In the genomic region with DNA sequence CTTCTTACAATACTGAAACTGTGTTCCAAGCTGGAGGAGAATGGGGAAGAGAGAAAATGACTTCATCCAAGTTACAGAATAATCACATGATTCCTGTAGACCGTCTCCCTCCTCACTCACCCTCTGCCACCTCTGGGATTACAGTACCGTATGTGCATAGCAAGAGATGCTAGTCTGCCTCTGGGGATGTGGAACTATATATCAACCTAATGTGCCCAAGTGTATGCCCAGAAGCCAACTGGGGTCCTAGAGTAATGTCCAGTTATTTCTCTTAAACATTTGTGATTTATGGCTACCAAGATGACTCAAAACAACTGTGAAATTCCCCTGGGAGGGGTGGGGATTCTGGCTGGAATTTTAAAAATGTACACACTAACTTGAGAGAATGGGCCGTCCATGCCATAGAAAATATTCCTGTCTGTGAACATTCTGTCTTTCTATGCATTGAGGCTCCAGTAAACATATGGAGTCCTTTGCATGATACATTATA, we compare ENCODE assay signal across 16 mouse cellular contexts. TPM values are rescaled to one million over a fixed set of nuclear protein-coding genes. Genes with fewer than 3 reads are reported as not detected.
DNase-seq lines count a peak whose midpoint lies in the region; ATAC-seq and TF ChIP-seq lines count a peak whose summit lies in the region.
"Had no signal": no experiment of that assay in that cellular context is flagged by ENCODE, and none has a peak within 500 bp of the region (broad histone marks: within the 10 kb centered on the region; RNA-seq: fewer than 3 reads in every experiment).

No protein-coding gene starts in this region.

- H3K9ac ChIP-seq in embryonic facial prominence, embryonic 14.5 days (ENCODE audit: low read depth, low read length), result no peak overlapping the region
- no peak overlapping the region for H3K9ac ChIP-seq in kidney, embryonic 16.5 days (replicated peaks; ENCODE audit: low read length)
- H3K9ac ChIP-seq: heart, embryonic 15.5 days; liver, embryonic 12.5 days had no signal

- H3K27me3 ChIP-seq in embryonic facial prominence, embryonic 14.5 days (replicated peaks; ENCODE audit: control insufficient read depth, insufficient read depth, low read length), result no peaks in the 10 kb centered on the region
- H3K27me3 ChIP-seq in embryonic facial prominence, embryonic 10.5 days (replicated peaks; ENCODE audit: low read depth, poor library complexity, severe bottlenecking), result no peaks in the 10 kb centered on the region
- H3K27me3 ChIP-seq in C2C12 (ENCODE audit: control insufficient read depth, insufficient read depth, insufficient read length), result no peaks in the 10 kb centered on the region
- no peaks in the 10 kb centered on the region for H3K27me3 ChIP-seq in kidney, embryonic 16.5 days (ENCODE audit: insufficient read depth, low read length)
- H3K27me3 ChIP-seq: heart, embryonic 15.5 days; liver, embryonic 12.5 days had no signal

- peaks cover 5% of the 10 kb centered on the region for H3K4me1 ChIP-seq in embryonic facial prominence, embryonic 14.5 days (ENCODE audit: control insufficient read depth, insufficient read depth, low read length)
- peaks cover 4% of the 10 kb centered on the region; the same call in 1 of the 2 replicates for H3K4me1 ChIP-seq in embryonic facial prominence, embryonic 10.5 days
- no peaks in the 10 kb centered on the region for H3K4me1 ChIP-seq in kidney, embryonic 16.5 days (ENCODE audit: insufficient read depth, low read length)
- H3K4me1 ChIP-seq: heart, embryonic 15.5 days; hindbrain, embryonic 10.5 days; liver, embryonic 12.5 days had no signal

- no peak overlapping the region for H3K27ac ChIP-seq in embryonic facial prominence, embryonic 14.5 days (replicated peaks; ENCODE audit: low read depth, low read length)
- no peak overlapping the region for H3K27ac ChIP-seq in embryonic facial prominence, embryonic 10.5 days (replicated peaks)
- no peak overlapping the region for H3K27ac ChIP-seq in kidney, embryonic 16.5 days (ENCODE audit: low read length)
- H3K27ac ChIP-seq: heart, embryonic 15.5 days; hindbrain, embryonic 10.5 days; liver, embryonic 12.5 days had no signal

- 41% methylated on average over 3 of the region's 3 CpGs for WGBS in embryonic facial prominence, embryonic 14.5 days
- WGBS in embryonic facial prominence, embryonic 10.5 days, result 70% methylated on average over 3 of the region's 3 CpGs
- 58% methylated on average over 3 of the region's 3 CpGs for WGBS in kidney, embryonic 16.5 days

- H3K36me3 ChIP-seq in embryonic facial prominence, embryonic 14.5 days (ENCODE audit: control insufficient read depth, insufficient read depth, low read length), result no peaks in the 10 kb centered on the region
- H3K36me3 ChIP-seq in embryonic facial prominence, embryonic 10.5 days (replicated peaks), result no peaks in the 10 kb centered on the region
- H3K36me3 ChIP-seq in C2C12 (ENCODE audit: control insufficient read depth, insufficient read depth), result no peaks in the 10 kb centered on the region
- H3K36me3 ChIP-seq in kidney, embryonic 16.5 days (ENCODE audit: insufficient read depth, low read length), result no peaks in the 10 kb centered on the region
- H3K36me3 ChIP-seq: heart, embryonic 15.5 days; hindbrain, embryonic 10.5 days; liver, embryonic 12.5 days had no signal

- DNase-seq in embryonic facial prominence, embryonic 14.5 days (ENCODE audit: low spot score), result no peak
- DNase-seq in embryonic facial prominence, embryonic 10.5 days (ENCODE audit: low spot score), result no peak
- peak; percentile 43 for DNase-seq in embryo, embryonic 11.5 days (ENCODE audit: low read depth, low spot score)
- DNase-seq in mesoderm, embryonic 11.5 days (ENCODE audit: low read depth, low spot score), result peak; percentile 86
- DNase-seq in retina, postnatal 1 day, result no peak
- no peak for DNase-seq in cerebellum, adult 8-10 months
- DNase-seq: cerebellum, adult 18-20 months; kidney, adult 9 months had no signal

- H3K79me2 ChIP-seq in C2C12 (ENCODE audit: control insufficient read depth, insufficient read depth), result peaks cover 22% of the 10 kb centered on the region

- H3K4me3 ChIP-seq in embryonic facial prominence, embryonic 14.5 days (ENCODE audit: low read depth, low read length), result no peak overlapping the region
- no peak overlapping the region for H3K4me3 ChIP-seq in embryonic facial prominence, embryonic 10.5 days
- H3K4me3 ChIP-seq in C2C12 (ENCODE audit: insufficient read depth, poor library complexity, severe bottlenecking), result peak overlapping the region; percentile 23
- no peak overlapping the region for H3K4me3 ChIP-seq in kidney, embryonic 16.5 days (ENCODE audit: low read length)
- H3K4me3 ChIP-seq: heart, embryonic 15.5 days; hindbrain, embryonic 10.5 days; liver, embryonic 12.5 days had no signal

- peak; percentile 63; the same call in 1 of the 2 replicates for ATAC-seq in embryonic facial prominence, embryonic 14.5 days (ENCODE audit: low read depth)
- ATAC-seq in kidney, embryonic 16.5 days (ENCODE audit: low FRiP score, low TSS enrichment), result no peak
- ATAC-seq: inflammation-experienced regulatory T-cells, adult 6 months; liver, embryonic 12.5 days; lung, postnatal 0 days had no signal

- no peak overlapping the region for H3K4me2 ChIP-seq in embryonic facial prominence, embryonic 14.5 days (ENCODE audit: low read depth, low read length)
- no peak overlapping the region for H3K4me2 ChIP-seq in kidney, embryonic 16.5 days (replicated peaks; ENCODE audit: low read depth, low read length)
- H3K4me2 ChIP-seq: heart, embryonic 15.5 days; liver, embryonic 12.5 days; midbrain, embryonic 11.5 days had no signal

- H3ac ChIP-seq in C2C12 (ENCODE audit: control insufficient read depth, insufficient read length, low read depth), result no peak overlapping the region

- H3K79me3 ChIP-seq in C2C12 (ENCODE audit: low read depth), result no peaks in the 10 kb centered on the region

- H3K9me3 ChIP-seq in embryonic facial prominence, embryonic 14.5 days (ENCODE audit: control insufficient read depth, low read length), result no peaks in the 10 kb centered on the region
- H3K9me3 ChIP-seq in embryonic facial prominence, embryonic 10.5 days, result no peaks in the 10 kb centered on the region
- H3K9me3 ChIP-seq in kidney, embryonic 16.5 days (ENCODE audit: low read length), result no peaks in the 10 kb centered on the region
- H3K9me3 ChIP-seq: heart, embryonic 15.5 days; hindbrain, embryonic 10.5 days; liver, embryonic 12.5 days had no signal

- TF ChIP-seq CTCF in C2C12 (IDR thresholded peaks at IDR 0.05; ENCODE audit: control insufficient read depth, insufficient read depth, insufficient read length), result no peak

TF ChIP-seq in C2C12, 6 proteins besides CTCF, POLR2A, EP300 and RAD21:
- TF ChIP-seq USF1 (IDR thresholded peaks at IDR 0.05; ENCODE audit: low read depth) (peak; percentile 28), MYOG (IDR thresholded peaks at IDR 0.05; ENCODE audit: control insufficient read depth, extremely low read depth, insufficient read length) (no peak), FOSL1 (IDR thresholded peaks at IDR 0.05; ENCODE audit: insufficient read depth, low read length, poor library complexity, severe bottlenecking) (peak; percentile 77), MYOD1 (IDR thresholded peaks at IDR 0.05; ENCODE audit: control insufficient read depth, insufficient read length, low read depth) (peak; percentile 19), CEBPB (IDR thresholded peaks at IDR 0.05; ENCODE audit: low read depth) (no peak), MAX (IDR thresholded peaks at IDR 0.05) (peak; percentile 26)

RNA-seq across cellular contexts. Expression of gene Tank, which starts 1.2 kb away (rescaled TPM):
- polyA plus RNA-seq in embryonic facial prominence, embryonic 14.5 days (2014; fragmentation: Nextera tagmentation; extraction: Ambion mirVana), result 35.1 and 37.3 TPM in 2 replicates
- 23.4 and 25.7 TPM in 2 replicates for polyA plus RNA-seq in embryonic facial prominence, embryonic 10.5 days (2016; fragmentation: Nextera tagmentation; extraction: Ambion mirVana)
- 8.5 TPM for polyA plus RNA-seq in C2C12 (2012; fragmentation: generic; extraction: Trizol)
- polyA plus RNA-seq in kidney, embryonic 16.5 days (2015; fragmentation: Nextera tagmentation; extraction: Ambion mirVana), result 24.0 and 26.6 TPM in 2 replicates

Comparison
In these comparisons a context has a peak if more than half of its experiments do, and no peak if none do; other contexts are left out.
1. DNase-seq: peak in embryo, embryonic 11.5 days (single experiment) and mesoderm, embryonic 11.5 days (single experiment); none in embryonic facial prominence, embryonic 14.5 days (single experiment), embryonic facial prominence, embryonic 10.5 days (single experiment), retina, postnatal 1 day (single experiment) and cerebellum, adult 8-10 months (single experiment).